In the genomic region with DNA sequence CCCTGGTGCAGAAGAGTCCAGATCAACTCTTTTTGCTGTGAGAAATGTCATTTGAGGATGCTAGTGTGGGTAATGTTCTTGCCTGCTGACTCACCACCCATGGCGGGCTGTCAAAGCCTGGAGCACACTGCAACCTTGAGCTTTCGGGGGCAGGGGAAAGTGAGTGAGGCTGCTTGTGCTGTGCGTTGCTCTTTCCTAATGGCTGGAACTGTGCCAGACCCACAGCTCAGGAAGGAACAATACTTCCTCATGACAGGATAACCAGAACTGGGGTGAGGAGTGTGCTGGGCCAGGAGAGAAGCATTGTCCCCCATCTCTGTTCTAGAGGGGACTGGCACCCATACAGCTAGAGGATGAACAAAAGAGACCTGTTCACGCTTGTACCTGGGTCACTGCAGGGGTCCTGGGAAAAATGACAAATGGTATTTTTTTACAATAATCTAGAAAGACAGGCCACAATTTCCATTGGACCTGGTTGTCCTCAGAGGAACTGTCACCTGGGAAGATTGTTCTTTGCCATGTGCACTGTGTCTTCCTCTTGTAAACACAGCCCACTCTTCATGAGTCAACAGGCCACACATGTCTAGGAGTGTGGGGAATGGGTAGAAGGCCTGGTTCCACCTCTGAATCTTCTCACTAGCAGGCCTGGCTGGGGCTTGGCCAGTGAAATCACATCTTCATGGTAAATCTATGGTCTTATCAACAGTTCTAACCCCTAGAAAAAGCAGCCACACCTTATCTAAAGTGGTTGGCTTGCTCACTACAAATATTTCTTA, we compare ENCODE assay signal across 9 mouse cellular contexts.
DNase-seq lines count a peak whose midpoint lies in the region; ATAC-seq and TF ChIP-seq lines count a peak whose summit lies in the region.
"Had no signal": no experiment of that assay in that cellular context is flagged by ENCODE, and none has a peak within 500 bp of the region (broad histone marks: within the 10 kb centered on the region; RNA-seq: fewer than 3 reads in every experiment).

No protein-coding gene starts in this region.

- no peaks in the 10 kb centered on the region for H3K27me3 ChIP-seq in Patski

- ATAC-seq in Patski = peak; percentile 98
- no peak for ATAC-seq in CD4-positive, CD25-positive, alpha-beta regulatory T cell, adult 4 months

- POLR2A ChIA-PET in Patski (lab: Charles Lee) = no interaction called here

- in situ Hi-C loops in Patski (cut with MboI; ENCODE audit: low pct_unique_long_range_greater_than_20kb) = no loop called here

- no peak for TF ChIP-seq CTCF in Patski (IDR thresholded peaks at IDR 0.05)
- no peak for TF ChIP-seq CTCF in lung, adult 2 months (IDR thresholded peaks at IDR 0.05; ENCODE audit: insufficient read depth, low read length)

- intact Hi-C loops in heart, postnatal 14 days (cut with DNase I) = loop anchor here (2.0 kb wide), 1 partner anchor 71 kb away; no protein-coding TSS in a partner anchor

- H3K27ac ChIP-seq in brown adipose tissue, adult 24 weeks (replicated peaks; ENCODE audit: low read depth, low read length) = peak overlapping the region; percentile 77

- CTCF ChIA-PET in Patski (lab: Charles Lee) = interaction anchor here (1.6 to 2.0 kb wide), 2 partner anchors 10 kb away, joined by 5 read pairs; no protein-coding TSS in a partner anchor

- no peak for TF ChIP-seq POLR2A in lung, adult 2 months (IDR thresholded peaks at IDR 0.05; ENCODE audit: borderline replicate concordance, extremely low read depth, low read depth, low read length)

- H3K4me1 ChIP-seq in brown adipose tissue, adult 24 weeks (ENCODE audit: control insufficient read depth, insufficient read depth, insufficient read length, low read length) = peaks cover 10% of the 10 kb centered on the region
- H3K4me1 ChIP-seq in lung, adult 2 months (ENCODE audit: control insufficient read depth, insufficient read depth, low read length) = peaks cover 2% of the 10 kb centered on the region

- H3K4me3 ChIP-seq in brown adipose tissue, adult 24 weeks (ENCODE audit: insufficient read depth, low read depth, low read length) = no peak overlapping the region
- H3K4me3 ChIP-seq in lung, adult 2 months (replicated peaks; ENCODE audit: extremely low read depth, low read depth, low read length) = no peak overlapping the region
- H3K4me3 ChIP-seq: myocyte had no signal

- peak; percentile 72 for DNase-seq in Patski (ENCODE audit: low read depth, low spot score)
- peak; percentile 44 to 69 for DNase-seq in frontal cortex, adult 2 months (ENCODE audit: extremely low spot score in 1 of 2, low spot score in 1 of 2)
- DNase-seq in heart, postnatal 14 days = peak; percentile 69 to 73
- DNase-seq in layer of hippocampus, adult 11-12 months (ENCODE audit: low spot score) = peak; percentile 69
- peak; percentile 36 for DNase-seq in lung, adult 2 months
- peak; percentile 59 for DNase-seq in ovary, postnatal 36 days (ENCODE audit: low spot score)

- WGBS in lung, adult 2 months = 21% methylated on average over 4 of the region's 4 CpGs
